In genomic region chr6:134140718-134141615, GRCm38 (mm10) we compare ENCODE assay signal across 12 mouse cellular contexts.
DNase-seq lines count a peak whose midpoint lies in the region; ATAC-seq lines count a peak whose summit lies in the region.
"Had no signal": no experiment of that assay in that cellular context is flagged by ENCODE, and none has a peak within 500 bp of the region (broad histone marks: within the 10 kb centered on the region; RNA-seq: fewer than 3 reads in every experiment).

No protein-coding gene starts in this region.

- no peak for ATAC-seq in midbrain, embryonic 13.5 days
- ATAC-seq in midbrain, embryonic 11.5 days (ENCODE audit: low FRiP score), result no peak
- ATAC-seq in liver, embryonic 11.5 days (replicated peaks; ENCODE audit: low FRiP score), result no peak
- ATAC-seq: forebrain, embryonic 16.5 days had no signal

- no peaks in the 10 kb centered on the region for H3K36me3 ChIP-seq in midbrain, embryonic 13.5 days
- H3K36me3 ChIP-seq in midbrain, embryonic 11.5 days (ENCODE audit: control insufficient read depth, insufficient read depth, low read length), result no peaks in the 10 kb centered on the region
- H3K36me3 ChIP-seq in liver, embryonic 11.5 days (ENCODE audit: control insufficient read depth, insufficient read depth, low read length), result no peaks in the 10 kb centered on the region
- H3K36me3 ChIP-seq: hindbrain, embryonic 15.5 days had no signal

- H3K27ac ChIP-seq in midbrain, embryonic 13.5 days, result peak overlapping the region; percentile 19; the same call in 1 of the 2 replicates
- H3K27ac ChIP-seq in midbrain, embryonic 11.5 days (ENCODE audit: low read depth, low read length), result no peak overlapping the region
- no peak overlapping the region for H3K27ac ChIP-seq in liver, embryonic 11.5 days (ENCODE audit: low read depth, low read length)
- H3K27ac ChIP-seq: hindbrain, embryonic 15.5 days; macrophage had no signal

- H3K27me3 ChIP-seq in midbrain, embryonic 13.5 days, result no peaks in the 10 kb centered on the region
- no peaks in the 10 kb centered on the region for H3K27me3 ChIP-seq in midbrain, embryonic 11.5 days (ENCODE audit: control insufficient read depth, insufficient read depth, low read length)
- no peaks in the 10 kb centered on the region for H3K27me3 ChIP-seq in liver, embryonic 11.5 days (replicated peaks; ENCODE audit: control insufficient read depth, insufficient read depth, low read length)
- H3K27me3 ChIP-seq: hindbrain, embryonic 15.5 days had no signal

- WGBS in midbrain, embryonic 13.5 days, result 75% methylated on average over 16 of the region's 16 CpGs
- 73% methylated on average over 16 of the region's 16 CpGs for WGBS in midbrain, embryonic 11.5 days
- 58% methylated on average over 16 of the region's 16 CpGs for WGBS in liver, embryonic 11.5 days

- no peak overlapping the region for H3K4me2 ChIP-seq in midbrain, embryonic 13.5 days (replicated peaks)
- H3K4me2 ChIP-seq in midbrain, embryonic 11.5 days, result no peak overlapping the region
- H3K4me2 ChIP-seq in liver, embryonic 11.5 days, result no peak overlapping the region
- H3K4me2 ChIP-seq: hindbrain, embryonic 15.5 days had no signal

- no peaks in the 10 kb centered on the region for H3K9me3 ChIP-seq in midbrain, embryonic 13.5 days
- H3K9me3 ChIP-seq in midbrain, embryonic 11.5 days (ENCODE audit: control insufficient read depth, low read length), result no peaks in the 10 kb centered on the region
- no peaks in the 10 kb centered on the region for H3K9me3 ChIP-seq in liver, embryonic 11.5 days (ENCODE audit: control insufficient read depth, low read length)
- H3K9me3 ChIP-seq: hindbrain, embryonic 15.5 days had no signal

- DNase-seq in heart, adult 11 months, result peak; percentile 92
- DNase-seq in heart, adult 9 months (ENCODE audit: low spot score in 2 of 2), result no peak
- DNase-seq in midbrain, embryonic 11.5 days (ENCODE audit: low spot score, missing footprints), result no peak
- peak; percentile 20 for DNase-seq in lung, postnatal 36 days
- DNase-seq in liver, embryonic 11.5 days (ENCODE audit: low spot score), result no peak
- DNase-seq in right cerebral cortex, adult 18-20 months, result no peak
- DNase-seq in cerebellum, postnatal 10 days, result no peak
- DNase-seq: cerebellum, postnatal 36 days had no signal

- no peak overlapping the region for H3K4me3 ChIP-seq in midbrain, embryonic 13.5 days (replicated peaks)
- H3K4me3 ChIP-seq in midbrain, embryonic 11.5 days (ENCODE audit: low read depth, low read length), result no peak overlapping the region
- no peak overlapping the region for H3K4me3 ChIP-seq in liver, embryonic 11.5 days (ENCODE audit: low read depth, low read length)
- H3K4me3 ChIP-seq: hindbrain, embryonic 15.5 days had no signal

- H3K9ac ChIP-seq in midbrain, embryonic 13.5 days (replicated peaks), result no peak overlapping the region
- H3K9ac ChIP-seq in midbrain, embryonic 11.5 days (ENCODE audit: low read length), result no peak overlapping the region
- no peak overlapping the region for H3K9ac ChIP-seq in liver, embryonic 11.5 days (ENCODE audit: low read depth, low read length)
- H3K9ac ChIP-seq: hindbrain, embryonic 15.5 days had no signal

- H3K4me1 ChIP-seq in midbrain, embryonic 13.5 days (replicated peaks), result peaks cover 25% of the 10 kb centered on the region
- no peaks in the 10 kb centered on the region for H3K4me1 ChIP-seq in midbrain, embryonic 11.5 days (ENCODE audit: control insufficient read depth, insufficient read depth, low read length)
- H3K4me1 ChIP-seq in liver, embryonic 11.5 days (replicated peaks; ENCODE audit: control insufficient read depth, insufficient read depth, low read length), result peaks cover 27% of the 10 kb centered on the region

Comparison
In these comparisons a context has a peak if more than half of its experiments do, and no peak if none do; other contexts are left out.
1. DNase-seq: peak in heart, adult 11 months (single experiment) and lung, postnatal 36 days (single experiment); none in heart, adult 9 months (0 of 2), midbrain, embryonic 11.5 days (single experiment), liver, embryonic 11.5 days (single experiment), right cerebral cortex, adult 18-20 months (single experiment) and cerebellum, postnatal 10 days (0 of 2).